In genomic region chr2:29201223-29201955, GRCm38 (mm10) we compare ENCODE assay signal across 22 mouse cellular contexts. TPM values are rescaled to one million over a fixed set of nuclear protein-coding genes. Genes with fewer than 3 reads are reported as not detected.
DNase-seq lines count a peak whose midpoint lies in the region; ATAC-seq and TF ChIP-seq lines count a peak whose summit lies in the region.
"Had no signal": no experiment of that assay in that cellular context is flagged by ENCODE, and none has a peak within 500 bp of the region (broad histone marks: within the 10 kb centered on the region; RNA-seq: fewer than 3 reads in every experiment).

No protein-coding gene starts in this region.

- no peak overlapping the region for H3K4me3 ChIP-seq in cerebellum, adult 2 months (replicated peaks; ENCODE audit: insufficient read depth, low read depth, low read length)
- no peak overlapping the region for H3K4me3 ChIP-seq in midbrain, embryonic 15.5 days
- H3K4me3 ChIP-seq in hindbrain, embryonic 12.5 days, result no peak overlapping the region
- H3K4me3 ChIP-seq: embryonic facial prominence, embryonic 15.5 days; forebrain, embryonic 15.5 days; heart, adult 2 months; heart, embryonic 13.5 days; hindbrain, embryonic 13.5 days; kidney, embryonic 15.5 days; stomach, embryonic 15.5 days had no signal

- peak; percentile 11 for DNase-seq in cerebellum, adult 9-10 months
- DNase-seq in cerebellum, adult 2 months, result no peak
- DNase-seq in 3134 (ENCODE audit: extremely low read depth, insufficient read length, low spot score), result peak; percentile 49
- peak; percentile 24 for DNase-seq in MN1 (ENCODE audit: low spot score)
- DNase-seq in frontal cortex, postnatal 25 days (ENCODE audit: low spot score in 2 of 2), result no peak
- DNase-seq: cerebellum, adult 11 months; gastrocnemius, postnatal 36 days; heart, adult 2 months; heart, postnatal 14 days; kidney, adult 11 months; kidney, postnatal 36 days; layer of hippocampus, postnatal 36 days; lung, postnatal 4 days; thymus, adult 18-20 months had no signal

- no peak overlapping the region for H3K4me2 ChIP-seq in midbrain, embryonic 15.5 days
- no peak overlapping the region for H3K4me2 ChIP-seq in hindbrain, embryonic 12.5 days (replicated peaks)
- H3K4me2 ChIP-seq: embryonic facial prominence, embryonic 15.5 days; forebrain, embryonic 15.5 days; heart, embryonic 13.5 days; hindbrain, embryonic 13.5 days; kidney, embryonic 15.5 days; stomach, embryonic 15.5 days had no signal

- WGBS in cerebellum, adult 2 months, result 71% methylated on average over 11 of the region's 11 CpGs
- WGBS in midbrain, embryonic 15.5 days, result 31% methylated on average over 11 of the region's 11 CpGs
- WGBS in hindbrain, embryonic 12.5 days, result 67% methylated on average over 11 of the region's 11 CpGs

- no peaks in the 10 kb centered on the region for H3K9me3 ChIP-seq in midbrain, embryonic 15.5 days
- H3K9me3 ChIP-seq in hindbrain, embryonic 12.5 days (replicated peaks), result no peaks in the 10 kb centered on the region
- H3K9me3 ChIP-seq: embryonic facial prominence, embryonic 15.5 days; forebrain, embryonic 15.5 days; heart, embryonic 13.5 days; hindbrain, embryonic 13.5 days; kidney, embryonic 15.5 days; stomach, embryonic 15.5 days had no signal

- TF ChIP-seq CTCF in cerebellum, adult 2 months (IDR thresholded peaks at IDR 0.05; ENCODE audit: borderline replicate concordance, insufficient read depth, low read depth, low read length), result no peak

- no peak for TF ChIP-seq POLR2A in cerebellum, adult 2 months (IDR thresholded peaks at IDR 0.05; ENCODE audit: borderline replicate concordance, insufficient read depth, low read length)

- H3K9ac ChIP-seq in midbrain, embryonic 15.5 days, result no peak overlapping the region
- no peak overlapping the region for H3K9ac ChIP-seq in hindbrain, embryonic 12.5 days
- H3K9ac ChIP-seq: embryonic facial prominence, embryonic 15.5 days; forebrain, embryonic 15.5 days; heart, embryonic 13.5 days; kidney, embryonic 15.5 days; stomach, embryonic 15.5 days had no signal

- peaks cover 12% of the 10 kb centered on the region for H3K4me1 ChIP-seq in cerebellum, adult 2 months (ENCODE audit: control insufficient read depth, insufficient read depth, low read length)
- peaks cover 22% of the 10 kb centered on the region; the same call in 1 of the 2 replicates for H3K4me1 ChIP-seq in midbrain, embryonic 15.5 days
- no peaks in the 10 kb centered on the region for H3K4me1 ChIP-seq in hindbrain, embryonic 12.5 days
- H3K4me1 ChIP-seq: embryonic facial prominence, embryonic 15.5 days; forebrain, embryonic 15.5 days; heart, embryonic 13.5 days; kidney, embryonic 15.5 days; stomach, embryonic 15.5 days had no signal

- no peaks in the 10 kb centered on the region for H3K27me3 ChIP-seq in cerebellum, adult 2 months (ENCODE audit: control insufficient read depth, insufficient read depth, low read length)
- H3K27me3 ChIP-seq in midbrain, embryonic 15.5 days (replicated peaks), result peaks cover 3% of the 10 kb centered on the region; the same call in 1 of the 2 replicates
- H3K27me3 ChIP-seq in hindbrain, embryonic 12.5 days, result peaks cover 16% of the 10 kb centered on the region

- no peak overlapping the region for H3K27ac ChIP-seq in cerebellum, adult 2 months (ENCODE audit: insufficient read depth, low read length)
- peak overlapping the region; percentile 38; the same call in 1 of the 2 replicates for H3K27ac ChIP-seq in midbrain, embryonic 15.5 days
- H3K27ac ChIP-seq in hindbrain, embryonic 12.5 days, result no peak overlapping the region
- H3K27ac ChIP-seq: embryonic facial prominence, embryonic 15.5 days; forebrain, embryonic 15.5 days; heart, adult 2 months; heart, embryonic 13.5 days; hindbrain, embryonic 13.5 days; kidney, embryonic 15.5 days; stomach, embryonic 15.5 days had no signal

- H3K36me3 ChIP-seq in midbrain, embryonic 15.5 days (replicated peaks), result no peaks in the 10 kb centered on the region
- no peaks in the 10 kb centered on the region for H3K36me3 ChIP-seq in hindbrain, embryonic 12.5 days
- H3K36me3 ChIP-seq: embryonic facial prominence, embryonic 15.5 days; forebrain, embryonic 15.5 days; heart, embryonic 13.5 days; hindbrain, embryonic 13.5 days; kidney, embryonic 15.5 days; stomach, embryonic 15.5 days had no signal

- 0 out of 2 replicates have a peak, but pooled peaks have one; percentile 40 for ATAC-seq in midbrain, embryonic 15.5 days (replicated peaks)
- ATAC-seq in hindbrain, embryonic 12.5 days (ENCODE audit: low FRiP score), result no peak
- ATAC-seq: forebrain, embryonic 15.5 days had no signal

RNA-seq across cellular contexts. Expression of gene Ntng2, which starts 51.4 kb away (rescaled TPM):
- 25.7 and 26.0 TPM in 2 replicates for polyA plus RNA-seq in cerebellum, adult 2 months (2012; rRNA removed)
- polyA plus RNA-seq in midbrain, embryonic 15.5 days (2015; fragmentation: Nextera tagmentation; extraction: Ambion mirVana), result 13.4 and 14.6 TPM in 2 replicates
- polyA plus RNA-seq in hindbrain, embryonic 12.5 days (2016; fragmentation: Nextera tagmentation; extraction: Ambion mirVana), result 2.6 and 3.1 TPM in 2 replicates

Comparison
In these comparisons a context has a peak if more than half of its experiments do, and no peak if none do; other contexts are left out.
1. DNase-seq: peak in cerebellum, adult 9-10 months (single experiment), 3134 (single experiment) and MN1 (single experiment); none in cerebellum, adult 2 months (0 of 2) and frontal cortex, postnatal 25 days (0 of 2).